ENCODE assay signal across 14 mouse cellular contexts in genomic region chr10:69152971-69153370, GRCm38 (mm10).
"Had no signal": no experiment of that assay in that cellular context is flagged by ENCODE, and none has a peak within 500 bp of the region (broad histone marks: within the 10 kb centered on the region; RNA-seq: fewer than 3 reads in every experiment).

No protein-coding gene starts in this region.

- H3K4me2 ChIP-seq: hindbrain, embryonic 12.5 days; limb, embryonic 13.5 days; lung, embryonic 14.5 days; neural tube, embryonic 12.5 days had no signal

- H3K4me3 ChIP-seq: hindbrain, embryonic 12.5 days; limb, embryonic 13.5 days; midbrain, embryonic 10.5 days; neural tube, embryonic 12.5 days had no signal

- H3K9me3 ChIP-seq: hindbrain, embryonic 12.5 days; limb, embryonic 13.5 days; midbrain, embryonic 10.5 days; neural tube, embryonic 12.5 days had no signal

- H3K36me3 ChIP-seq: hindbrain, embryonic 12.5 days; limb, embryonic 13.5 days; midbrain, embryonic 10.5 days; neural tube, embryonic 12.5 days had no signal

- H3K27me3 ChIP-seq: hindbrain, embryonic 12.5 days; limb, embryonic 13.5 days; neural tube, embryonic 12.5 days had no signal

- DNase-seq: left cerebral cortex, postnatal 4 days; lung, embryonic 14.5 days; lung, postnatal 10 days; lung, postnatal 4 days; midbrain, embryonic 14.5 days; right cerebral cortex, adult 18-20 months; right cerebral cortex, postnatal 25 days; thymus, postnatal 4 days had no signal

- ATAC-seq: hindbrain, embryonic 16.5 days had no signal

- H3K27ac ChIP-seq: hindbrain, embryonic 12.5 days; limb, embryonic 13.5 days; liver, embryonic 14.5 days; midbrain, embryonic 10.5 days; neural tube, embryonic 12.5 days had no signal

- H3K4me1 ChIP-seq: hindbrain, embryonic 12.5 days; midbrain, embryonic 10.5 days; neural tube, embryonic 12.5 days had no signal

- H3K9ac ChIP-seq: hindbrain, embryonic 12.5 days; limb, embryonic 13.5 days; liver, embryonic 14.5 days; lung, embryonic 14.5 days; neural tube, embryonic 12.5 days had no signal
